Mouse (Mus musculus) hindbrain, embryonic 12.5 days (tissue): ENCODE data around the gene Tpsab1. TPM values are rescaled to one million over a fixed set of nuclear protein-coding genes. Genes with fewer than 3 reads are reported as not detected.

Source experiments
- ATAC-seq: fragments of 200-750 bp; cut with Nextera tagmentation; 2 replicates; pipeline ENCODE4 v1.8.0; 2017; ENCODE audit warnings: moderate TSS enrichment; ENCODE audit not compliant: low FRiP score
- H3K27ac ChIP-seq: fragments of 300-500 bp; sonication (generic); 2 replicates; pipeline ENCODE4 v1.5.1; 2016; ENCODE audit warnings: mild to moderate bottlenecking
- H3K27me3 ChIP-seq: fragments of 300-500 bp; sonication (generic); 2 replicates; pipeline ENCODE4 v1.6.1; 2016; ENCODE audit warnings: mild to moderate bottlenecking
- H3K36me3 ChIP-seq: fragments of 300-500 bp; sonication (generic); 2 replicates; pipeline ENCODE4 v1.6.1; 2016; ENCODE audit warnings: mild to moderate bottlenecking
- H3K4me1 ChIP-seq: fragments of 300-500 bp; sonication (generic); 2 replicates; pipeline ENCODE4 v1.6.1; 2016
- H3K4me2 ChIP-seq: fragments of 300-500 bp; sonication (generic); replicated peaks from 2 replicates; pipeline ENCODE4 v1.6.1; 2016; ENCODE audit warnings: mild to moderate bottlenecking
- H3K4me3 ChIP-seq: fragments of 300-500 bp; sonication (generic); 2 replicates; pipeline ENCODE4 v1.5.1; 2016; ENCODE audit warnings: mild to moderate bottlenecking
- H3K9ac ChIP-seq: fragments of 300-500 bp; sonication (generic); 2 replicates; pipeline ENCODE4 v1.6.1; 2016; ENCODE audit warnings: mild to moderate bottlenecking, moderate library complexity
- H3K9me3 ChIP-seq: fragments of 300-500 bp; sonication (generic); replicated peaks from 2 replicates; pipeline ENCODE4 v1.6.1; 2016; ENCODE audit warnings: mild to moderate bottlenecking
- WGBS: fragments of 180-500 bp; shearing (Covaris S2); methylation state at CpG from one replicate; pipeline ENCODE4 v1.1.7; 2016; 5-methylcytosine and 5-hydroxymethylcytosine counted together
- polyA plus RNA-seq: library from polyadenylated mRNA; unstranded; fragments of >200 nt; fragmentation: Nextera tagmentation; extraction: Ambion mirVana; gene quantifications from 2 replicates; pipeline ENCODE4 v1.2.1, GENCODE M21; 2016

Tpsab1 gene
- polyA plus RNA-seq: not detected in 2 replicates

GRCm38 (mm10) chr17:25345462-25345861 is at the start of gene Tpsab1:
Tpsab1 (minus strand) TSS chr17:25345562.
- no peak within 1 kb of the TSS for H3K4me3 ChIP-seq
- H3K4me1 ChIP-seq: no peaks in the 10 kb centered on the region
- H3K36me3 ChIP-seq: no peaks in the 10 kb centered on the region
- no peaks in the 10 kb centered on the region for H3K27me3 ChIP-seq
- no peaks in the 10 kb centered on the region for H3K9me3 ChIP-seq
- H3K9ac ChIP-seq: no peak within 1 kb of the TSS
- H3K4me2 ChIP-seq: no peak within 1 kb of the TSS
- 94% methylated on average over 4 of the region's 4 CpGs for WGBS
- no peak for ATAC-seq
- H3K27ac ChIP-seq: no peak within 1 kb of the TSS

GRCm38 (mm10) chr17:25394526-25394925 is 49.2 kb upstream of the Tpsab1 start:
- no peak overlapping the region for H3K4me3 ChIP-seq
- no peak overlapping the region for H3K27ac ChIP-seq
- H3K9me3 ChIP-seq: no peaks in the 10 kb centered on the region
- 87% methylated on average over 4 of the region's 4 CpGs for WGBS
- peaks cover 35% of the 10 kb centered on the region for H3K36me3 ChIP-seq
- no peak for ATAC-seq
- peaks cover 14% of the 10 kb centered on the region for H3K4me1 ChIP-seq
- H3K4me2 ChIP-seq: no peak overlapping the region
- no peak overlapping the region for H3K9ac ChIP-seq
- H3K27me3 ChIP-seq: 0 out of 2 replicates have a peak, but pooled peaks cover 3% of the 10 kb centered on the region

- no peak for ATAC-seq
- Histone ChIP-seq H3K9me3 (no peaks in the 10 kb centered on the region), H3K36me3 (0 out of 2 replicates have a peak, but pooled peaks cover 16% of the 10 kb centered on the region), H3K9ac (peak overlapping the region; percentile 2; the same call in 1 of the 2 replicates), H3K4me3 (no peak overlapping the region), H3K27ac (no peak overlapping the region), H3K4me2 (no peak overlapping the region), H3K27me3 (0 out of 2 replicates have a peak, but pooled peaks cover 9% of the 10 kb centered on the region), H3K4me1 (no peaks in the 10 kb centered on the region)
- WGBS: 50% methylated on average over 9 of the region's 9 CpGs
Measured at GRCm38 (mm10) chr17:25374011-25374410, 28.6 kb upstream of the Tpsab1 start.

GRCm38 (mm10) chr17:25372491-25372890 is 27.1 kb upstream of the Tpsab1 start:
- Histone ChIP-seq H3K4me3 (no peak overlapping the region), H3K27ac (no peak overlapping the region), H3K4me2 (no peak overlapping the region), H3K9me3 (no peaks in the 10 kb centered on the region), H3K9ac (no peak overlapping the region), H3K27me3 (0 out of 2 replicates have a peak, but pooled peaks cover 9% of the 10 kb centered on the region), H3K36me3 (0 out of 2 replicates have a peak, but pooled peaks cover 13% of the 10 kb centered on the region), H3K4me1 (no peaks in the 10 kb centered on the region)
- no peak for ATAC-seq
- 84% methylated on average over 8 of the region's 8 CpGs for WGBS

- 86% methylated on average over 3 of the region's 3 CpGs for WGBS
- no peaks in the 10 kb centered on the region for H3K4me1 ChIP-seq
- 0 out of 2 replicates have a peak, but pooled peaks cover 3% of the 10 kb centered on the region for H3K27me3 ChIP-seq
- H3K27ac ChIP-seq: no peak within 1 kb of the TSS
- H3K36me3 ChIP-seq: no peaks in the 10 kb centered on the region
- no peak within 1 kb of the TSS for H3K4me3 ChIP-seq
- H3K4me2 ChIP-seq: no peak within 1 kb of the TSS
- no peak for ATAC-seq
- H3K9ac ChIP-seq: no peak within 1 kb of the TSS
- H3K9me3 ChIP-seq: no peaks in the 10 kb centered on the region
Measured at GRCm38 (mm10) chr17:25368973-25369372, 23.6 kb upstream of the Tpsab1 start, which contains the start of gene Tpsg1. Tpsg1 (plus strand) TSS chr17:25369273.

GRCm38 (mm10) chr17:25366005-25366404 is 20.6 kb upstream of the Tpsab1 start, which contains the start of gene Tpsb2:
Tpsb2 (plus strand) TSS chr17:25366305.
- ATAC-seq: no peak
- Histone ChIP-seq H3K27me3 (no peaks in the 10 kb centered on the region), H3K9me3 (no peaks in the 10 kb centered on the region), H3K4me1 (no peaks in the 10 kb centered on the region), H3K4me2 (no peak within 1 kb of the TSS), H3K4me3 (no peak within 1 kb of the TSS), H3K9ac (no peak within 1 kb of the TSS), H3K27ac (no peak within 1 kb of the TSS), H3K36me3 (no peaks in the 10 kb centered on the region)
- 82% methylated on average over 2 of the region's 2 CpGs for WGBS

- no peaks in the 10 kb centered on the region for H3K27me3 ChIP-seq
- ATAC-seq: no peak
- 11% methylated on average over 1 of the region's 1 CpGs for WGBS
Measured at GRCm38 (mm10) chr17:25363726-25364125, 18.4 kb upstream of the Tpsab1 start.

GRCm38 (mm10) chr17:25361291-25361690 is 15.9 kb upstream of the Tpsab1 start:
- no peaks in the 10 kb centered on the region for H3K27me3 ChIP-seq
- H3K4me2 ChIP-seq: no peak overlapping the region
- ATAC-seq: no peak
- WGBS: 73% methylated on average over 2 of the region's 2 CpGs
- no peaks in the 10 kb centered on the region for H3K36me3 ChIP-seq
- no peaks in the 10 kb centered on the region for H3K9me3 ChIP-seq
- no peak overlapping the region for H3K9ac ChIP-seq
- H3K4me3 ChIP-seq: no peak overlapping the region
- H3K27ac ChIP-seq: no peak overlapping the region
- H3K4me1 ChIP-seq: no peaks in the 10 kb centered on the region

More at GRCm38 (mm10) chr17:25363726-25364125, 18.4 kb upstream of the Tpsab1 start:
- Histone ChIP-seq H3K9me3 (no peaks in the 10 kb centered on the region), H3K36me3 (no peaks in the 10 kb centered on the region), H3K4me2 (no peak overlapping the region), H3K4me1 (no peaks in the 10 kb centered on the region), H3K4me3 (no peak overlapping the region), H3K27ac (no peak overlapping the region), H3K9ac (no peak overlapping the region)

- H3K9ac ChIP-seq: no peak overlapping the region
- H3K36me3 ChIP-seq: no peaks in the 10 kb centered on the region
- H3K27me3 ChIP-seq: no peaks in the 10 kb centered on the region
- no peak overlapping the region for H3K27ac ChIP-seq
- WGBS: 53% methylated on average over 3 of the region's 3 CpGs
- ATAC-seq: no peak
- H3K4me2 ChIP-seq: no peak overlapping the region
- no peak overlapping the region for H3K4me3 ChIP-seq
- H3K9me3 ChIP-seq: no peaks in the 10 kb centered on the region
- no peaks in the 10 kb centered on the region for H3K4me1 ChIP-seq
Measured at GRCm38 (mm10) chr17:25341490-25341889, 3.9 kb downstream of the Tpsab1 start.

GRCm38 (mm10) chr17:25340003-25340402 is 5.4 kb downstream of the Tpsab1 start:
- H3K4me2 ChIP-seq: no peak overlapping the region
- H3K36me3 ChIP-seq: no peaks in the 10 kb centered on the region
- H3K9me3 ChIP-seq: no peaks in the 10 kb centered on the region
- H3K27me3 ChIP-seq: peaks cover 5% of the 10 kb centered on the region
- H3K27ac ChIP-seq: no peak overlapping the region
- WGBS: 88% methylated on average over 6 of the region's 6 CpGs
- ATAC-seq: no peak
- no peaks in the 10 kb centered on the region for H3K4me1 ChIP-seq
- no peak overlapping the region for H3K4me3 ChIP-seq
- no peak overlapping the region for H3K9ac ChIP-seq

GRCm38 (mm10) chr17:25338218-25338617 is 7.1 kb downstream of the Tpsab1 start:
- Histone ChIP-seq H3K9ac (no peak overlapping the region), H3K4me3 (no peak overlapping the region), H3K4me2 (no peak overlapping the region), H3K27me3 (peaks cover 13% of the 10 kb centered on the region), H3K36me3 (no peaks in the 10 kb centered on the region), H3K9me3 (no peaks in the 10 kb centered on the region), H3K4me1 (no peaks in the 10 kb centered on the region), H3K27ac (no peak overlapping the region)
- WGBS: 77% methylated on average over 4 of the region's 4 CpGs
- no peak for ATAC-seq

- H3K27ac ChIP-seq: no peak overlapping the region
- peaks cover 23% of the 10 kb centered on the region for H3K27me3 ChIP-seq
- H3K4me3 ChIP-seq: no peak overlapping the region
- no peak overlapping the region for H3K4me2 ChIP-seq
- H3K9ac ChIP-seq: no peak overlapping the region
- WGBS: 3% methylated on average over 8 of the region's 8 CpGs
- 0 out of 2 replicates have a peak, but pooled peaks have one; percentile 29 for ATAC-seq
- no peaks in the 10 kb centered on the region for H3K9me3 ChIP-seq
- H3K4me1 ChIP-seq: no peaks in the 10 kb centered on the region
- no peaks in the 10 kb centered on the region for H3K36me3 ChIP-seq
Measured at GRCm38 (mm10) chr17:25333943-25334342, 11.4 kb downstream of the Tpsab1 start.

- Histone ChIP-seq H3K4me3 (no peak overlapping the region), H3K9ac (no peak overlapping the region)
- ATAC-seq: no peak
Measured at GRCm38 (mm10) chr17:25332321-25332720, 13.0 kb downstream of the Tpsab1 start.

More at GRCm38 (mm10) chr17:25332321-25332720, 13.0 kb downstream of the Tpsab1 start:
- no peaks in the 10 kb centered on the region for H3K9me3 ChIP-seq
- H3K36me3 ChIP-seq: no peaks in the 10 kb centered on the region
- no peak overlapping the region for H3K27ac ChIP-seq
- 77% methylated on average over 9 of the region's 9 CpGs for WGBS
- H3K27me3 ChIP-seq: peaks cover 23% of the 10 kb centered on the region
- no peak overlapping the region for H3K4me2 ChIP-seq
- H3K4me1 ChIP-seq: no peaks in the 10 kb centered on the region
